13 mouse cellular contexts compared by ENCODE assay signal in the genomic region with DNA sequence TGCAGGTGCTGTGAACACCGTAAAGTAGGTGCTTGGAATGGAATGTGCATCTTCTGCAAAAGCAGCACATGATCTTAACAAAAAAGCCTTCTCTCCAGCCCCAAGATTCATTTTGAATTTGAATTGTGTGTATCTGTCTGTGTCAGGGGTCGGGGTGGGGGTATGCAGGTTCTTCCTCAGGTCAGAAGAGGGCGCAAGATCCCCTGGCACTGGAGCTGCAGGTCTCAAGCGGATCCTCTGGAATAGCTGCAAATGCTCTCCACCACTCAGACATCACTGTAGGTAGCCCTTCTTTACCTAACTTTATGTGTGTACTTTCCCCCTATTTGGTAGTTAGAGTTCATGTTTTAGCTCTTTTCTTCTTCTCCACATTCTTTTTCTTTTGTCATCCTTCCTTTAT.
"Had no signal": no experiment of that assay in that cellular context is flagged by ENCODE, and none has a peak within 500 bp of the region (broad histone marks: within the 10 kb centered on the region; RNA-seq: fewer than 3 reads in every experiment).

No protein-coding gene starts in this region.

- H3K4me2 ChIP-seq: limb, embryonic 15.5 days; liver, embryonic 12.5 days; midbrain, embryonic 12.5 days; neural tube, embryonic 13.5 days had no signal

- H3K4me3 ChIP-seq: limb, embryonic 15.5 days; liver, embryonic 12.5 days; midbrain, embryonic 12.5 days; neural tube, embryonic 13.5 days had no signal

- H3K36me3 ChIP-seq: limb, embryonic 15.5 days; liver, embryonic 12.5 days; midbrain, embryonic 12.5 days; neural tube, embryonic 13.5 days had no signal

- H3K27ac ChIP-seq: kidney, postnatal 0 days; limb, embryonic 15.5 days; liver, embryonic 12.5 days; midbrain, embryonic 12.5 days; neural tube, embryonic 13.5 days had no signal

- H3K4me1 ChIP-seq: limb, embryonic 15.5 days; liver, embryonic 12.5 days; midbrain, embryonic 12.5 days; neural tube, embryonic 13.5 days had no signal

- DNase-seq: kidney, adult 9 months; kidney, postnatal 36 days; layer of hippocampus, adult 9-11 months; layer of hippocampus, postnatal 36 days; lung, adult 18-20 months; thymus, adult 18-20 months; thymus, postnatal 25 days had no signal

- ATAC-seq: liver, embryonic 12.5 days; midbrain, embryonic 16.5 days had no signal

- H3K9ac ChIP-seq: limb, embryonic 15.5 days; liver, embryonic 12.5 days; midbrain, embryonic 12.5 days; neural tube, embryonic 13.5 days had no signal

- H3K27me3 ChIP-seq: limb, embryonic 15.5 days; liver, embryonic 12.5 days; midbrain, embryonic 12.5 days; neural tube, embryonic 13.5 days had no signal

- H3K9me3 ChIP-seq: limb, embryonic 15.5 days; liver, embryonic 12.5 days had no signal
